Mouse (Mus musculus): ENCODE measurements around the gene Frs2.

Gene Frs2
- long read RNA-seq, experiment 1, partial matches to known transcripts: 0 of 1 reads
- long read RNA-seq, experiment 1, other reads (novel, unspliced or antisense): 1 of 1 reads
- long read RNA-seq, experiment 2, full-length matches to known transcripts: 1 of 5 reads
- long read RNA-seq, experiment 2, partial matches to known transcripts: 0 of 5 reads
- long read RNA-seq, experiment 2, other reads (novel, unspliced or antisense): 4 of 5 reads

- intact Hi-C loops (cut with DNase I): no loop called here
Measured at GRCm38 (mm10) chr10:117148361-117149003, at the start of gene Frs2. Frs2 (minus strand) TSS chr10:117148534.

GRCm38 (mm10) chr10:117196696-117197095 lies 48.4 kb upstream of the Frs2 start:
- intact Hi-C loops (cut with DNase I): no loop called here

- intact Hi-C loops (cut with DNase I): no loop called here
Measured at GRCm38 (mm10) chr10:117195748-117196147, 47.4 kb upstream of the Frs2 start.

GRCm38 (mm10) chr10:117195005-117195404 lies 46.7 kb upstream of the Frs2 start:
- intact Hi-C loops (cut with DNase I): no loop called here

- intact Hi-C loops (cut with DNase I): no loop called here
Measured at GRCm38 (mm10) chr10:117193364-117193763, 45.0 kb upstream of the Frs2 start.

- intact Hi-C loops (cut with DNase I): no loop called here
Measured at GRCm38 (mm10) chr10:117185399-117186089, 37.2 kb upstream of the Frs2 start.

GRCm38 (mm10) chr10:117181098-117181497 lies 32.8 kb upstream of the Frs2 start:
- intact Hi-C loops (cut with DNase I): no loop called here

- intact Hi-C loops (cut with DNase I): no loop called here
Measured at GRCm38 (mm10) chr10:117174645-117175044, 26.3 kb upstream of the Frs2 start.

GRCm38 (mm10) chr10:117173566-117174438 lies 25.5 kb upstream of the Frs2 start:
- intact Hi-C loops (cut with DNase I): no loop called here

GRCm38 (mm10) chr10:117173111-117173510 lies 24.8 kb upstream of the Frs2 start:
- intact Hi-C loops (cut with DNase I): no loop called here

GRCm38 (mm10) chr10:117172069-117172468 lies 23.7 kb upstream of the Frs2 start:
- intact Hi-C loops (cut with DNase I): no loop called here

- intact Hi-C loops (cut with DNase I): no loop called here
Measured at GRCm38 (mm10) chr10:117166785-117167425, 18.6 kb upstream of the Frs2 start.

- intact Hi-C loops (cut with DNase I): no loop called here
Measured at GRCm38 (mm10) chr10:117162662-117163061, 14.3 kb upstream of the Frs2 start.

- intact Hi-C loops (cut with DNase I): no loop called here
Measured at GRCm38 (mm10) chr10:117160099-117160498, 11.8 kb upstream of the Frs2 start.

- intact Hi-C loops (cut with DNase I): no loop called here
Measured at GRCm38 (mm10) chr10:117152247-117152646, 3.9 kb upstream of the Frs2 start.

GRCm38 (mm10) chr10:117151676-117152075 lies 3.3 kb upstream of the Frs2 start:
- intact Hi-C loops (cut with DNase I): no loop called here

- intact Hi-C loops (cut with DNase I): no loop called here
Measured at GRCm38 (mm10) chr10:117151241-117151640, 2.9 kb upstream of the Frs2 start.

GRCm38 (mm10) chr10:117150764-117151163 lies 2.4 kb upstream of the Frs2 start:
- intact Hi-C loops (cut with DNase I): no loop called here

- intact Hi-C loops (cut with DNase I): no loop called here
Measured at GRCm38 (mm10) chr10:117149942-117150617, 1.7 kb upstream of the Frs2 start.

- intact Hi-C loops (cut with DNase I): no loop called here
Measured at GRCm38 (mm10) chr10:117149241-117149640, 907 bp upstream of the Frs2 start.

All from adrenal gland (tissue).